Mouse (Mus musculus) thymus, adult 2 months (tissue): Measurements from ENCODE around the gene Arhgap22.

ENCODE experiments used
- CTCF ChIP-seq: fragments of 200-500 bp; IDR thresholded peaks from 2 replicates; pipeline ENCODE4 v1.5.1; 2012; ENCODE audit warnings: mild to moderate bottlenecking, control low read depth, low read length, moderate library complexity, borderline replicate concordance; ENCODE audit not compliant: control insufficient read depth, poor library complexity, insufficient read depth; ENCODE audit errors: extremely low read depth
- POLR2A ChIP-seq: fragments of 200-500 bp; IDR thresholded peaks from 2 replicates; pipeline ENCODE4 v1.6.1; 2012; ENCODE audit warnings: mild to moderate bottlenecking, low read length, control low read depth, moderate library complexity; ENCODE audit not compliant: control insufficient read depth, poor library complexity, insufficient read depth; ENCODE audit errors: extremely low read depth

DNA sequence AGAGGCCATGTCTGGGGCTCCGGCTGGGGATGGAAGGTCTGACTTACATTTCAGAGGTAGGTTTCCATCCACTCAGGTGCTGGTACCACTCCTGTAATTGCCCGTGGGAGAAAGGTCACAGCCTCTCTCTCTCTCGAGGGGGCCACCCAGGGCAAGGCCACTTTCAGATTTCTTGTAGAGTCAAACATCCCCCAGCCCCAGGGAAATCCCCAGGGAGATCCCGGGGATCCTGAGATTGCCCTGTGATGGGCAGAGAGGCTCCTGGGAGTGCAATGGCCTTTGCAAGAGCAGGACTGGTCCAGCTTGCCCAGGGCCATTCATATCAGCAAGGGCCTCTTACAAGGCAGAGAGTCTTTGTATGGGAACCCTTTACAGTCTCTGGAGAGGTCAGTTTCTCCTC lies 120.6 kb downstream of the Arhgap22 start:
- TF ChIP-seq CTCF, result no peak
- no peak for TF ChIP-seq POLR2A
